9 mouse cellular contexts compared by ENCODE assay signal in genomic region chr5:113844721-113845120, GRCm38 (mm10). TPM values are rescaled to one million over a fixed set of nuclear protein-coding genes. Genes with fewer than 3 reads are reported as not detected.
DNase-seq lines count a peak whose midpoint lies in the region; ATAC-seq lines count a peak whose summit lies in the region.
"Had no signal": no experiment of that assay in that cellular context is flagged by ENCODE, and none has a peak within 500 bp of the region (broad histone marks: within the 10 kb centered on the region; RNA-seq: fewer than 3 reads in every experiment).

No protein-coding gene starts in this region.

- no peak for ATAC-seq in forebrain, embryonic 16.5 days
- ATAC-seq in hematopoietic stem cell, adult 5-6 weeks (replicated peaks in 1 of 2; ENCODE audit: insufficient read depth in 1 of 2, low FRiP score in 2 of 2, low TSS enrichment in 1 of 2, low read depth in 1 of 2, poor library complexity in 2 of 2, severe bottlenecking in 2 of 2): peak; percentile 43 to 60; a peak in 3 of 4 replicates

- H3K9ac ChIP-seq in forebrain, embryonic 16.5 days (replicated peaks; ENCODE audit: low read depth, low read length): no peak overlapping the region
- H3K9ac ChIP-seq: liver, embryonic 15.5 days had no signal

- WGBS in forebrain, embryonic 10.5 days: 79% methylated on average over 7 of the region's 7 CpGs
- WGBS in forebrain, embryonic 16.5 days: 69% methylated on average over 7 of the region's 7 CpGs

- DNase-seq in forebrain, embryonic 10.5 days (ENCODE audit: extremely low spot score, low spot score): peak; percentile 32
- DNase-seq in MN1 (ENCODE audit: low spot score): peak; percentile 87
- DNase-seq in embryo, embryonic 9.5 days (ENCODE audit: extremely low spot score): peak; percentile 47
- peak; percentile 69 to 73 for DNase-seq in left cerebral cortex, postnatal 36 days (ENCODE audit: low spot score in 2 of 2)
- DNase-seq in monocyte, adult 2 months (ENCODE audit: low read depth in 1 of 2, low spot score in 2 of 2): peak; percentile 41 to 80
- DNase-seq in telencephalon, adult 2 months (ENCODE audit: low read depth, low spot score): peak; percentile 51

- H3K4me3 ChIP-seq in forebrain, embryonic 10.5 days: no peak overlapping the region
- H3K4me3 ChIP-seq in forebrain, embryonic 16.5 days (replicated peaks; ENCODE audit: low read length): no peak overlapping the region
- H3K4me3 ChIP-seq: liver, embryonic 15.5 days had no signal

- H3K4me2 ChIP-seq in forebrain, embryonic 16.5 days (ENCODE audit: low read length): no peak overlapping the region
- H3K4me2 ChIP-seq: liver, embryonic 15.5 days had no signal

- intact Hi-C loops in left cerebral cortex, postnatal 36 days (cut with DNase I): loop anchor here (2.0 kb wide), 1 partner anchor 72 kb away; the partner anchor contains the start of genes Iscu and Sart3

- H3K9me3 ChIP-seq in forebrain, embryonic 10.5 days: no peaks in the 10 kb centered on the region; the same call in 1 of the 2 replicates
- no peaks in the 10 kb centered on the region for H3K9me3 ChIP-seq in forebrain, embryonic 16.5 days (ENCODE audit: control insufficient read depth, low read length)
- H3K9me3 ChIP-seq: liver, embryonic 15.5 days had no signal

- H3K36me3 ChIP-seq in forebrain, embryonic 10.5 days (replicated peaks): peaks cover 98% of the 10 kb centered on the region
- H3K36me3 ChIP-seq in forebrain, embryonic 16.5 days (ENCODE audit: control insufficient read depth, insufficient read depth): peaks cover 46% of the 10 kb centered on the region

- no peaks in the 10 kb centered on the region for H3K4me1 ChIP-seq in forebrain, embryonic 10.5 days
- H3K4me1 ChIP-seq in forebrain, embryonic 16.5 days (replicated peaks; ENCODE audit: control insufficient read depth, insufficient read depth, low read length): no peaks in the 10 kb centered on the region

- no peaks in the 10 kb centered on the region for H3K27me3 ChIP-seq in forebrain, embryonic 10.5 days (ENCODE audit: poor library complexity, severe bottlenecking)
- no peaks in the 10 kb centered on the region for H3K27me3 ChIP-seq in forebrain, embryonic 16.5 days (replicated peaks; ENCODE audit: control insufficient read depth, insufficient read depth, low read length)
- H3K27me3 ChIP-seq: liver, embryonic 15.5 days had no signal

- no peak overlapping the region for H3K27ac ChIP-seq in forebrain, embryonic 10.5 days
- no peak overlapping the region for H3K27ac ChIP-seq in forebrain, embryonic 16.5 days (ENCODE audit: low read length)
- H3K27ac ChIP-seq: liver, embryonic 15.5 days had no signal

RNA-seq across cellular contexts. Expression of gene Selplg, which starts 12.3 kb away (rescaled TPM):
- polyA plus RNA-seq in forebrain, embryonic 10.5 days (2016; fragmentation: Nextera tagmentation; extraction: Ambion mirVana): 0.74 and 0.82 TPM in 2 replicates
- polyA plus RNA-seq in forebrain, embryonic 16.5 days (2015; fragmentation: Nextera tagmentation; extraction: Ambion mirVana): 1.8 and 2.0 TPM in 2 replicates
- total RNA-seq in hematopoietic stem cell, adult 5-6 weeks (2017): 83.9 and 95.7 TPM in 2 replicates
- total RNA-seq in left cerebral cortex, postnatal 36 days (2021): 10 to 100 TPM; 29.3 to 32.2 TPM

RNA-seq across cellular contexts. Expression of gene Tmem119, which starts 44.4 kb away (rescaled TPM):
- polyA plus RNA-seq in forebrain, embryonic 10.5 days (2016; fragmentation: Nextera tagmentation; extraction: Ambion mirVana): 28.8 and 36.2 TPM in 2 replicates
- polyA plus RNA-seq in forebrain, embryonic 16.5 days (2015; fragmentation: Nextera tagmentation; extraction: Ambion mirVana): 4.4 and 7.9 TPM in 2 replicates
- 1.1 and 1.8 TPM in 2 replicates for total RNA-seq in hematopoietic stem cell, adult 5-6 weeks (2017)
- total RNA-seq in left cerebral cortex, postnatal 36 days (2021): 10 to 100 TPM; 22.1 to 25.2 TPM

Comparison
In these comparisons a context has a peak if more than half of its experiments do, and no peak if none do; other contexts are left out.
1. DNase-seq: peak in every context shown above with its lines; median percentile 87 in MN1; 71 in left cerebral cortex, postnatal 36 days; 60 in monocyte, adult 2 months; 51 in telencephalon, adult 2 months; 47 in embryo, embryonic 9.5 days; 32 in forebrain, embryonic 10.5 days.